Mouse (Mus musculus): ENCODE data around the gene Fbxw15. TPM values are rescaled to one million over a fixed set of nuclear protein-coding genes. Genes with fewer than 3 reads are reported as not detected.
"Not testable (repeated sequence)": the region's sequence is repeated elsewhere in the genome, so short reads cannot be mapped to it uniquely, and the experiment has no call there.

The Fbxw15 gene
- not detected in 2 replicates for polyA plus RNA-seq (2015; fragmentation: Nextera tagmentation; extraction: Ambion mirVana)

- H3K4me1 ChIP-seq; H3K9ac ChIP-seq; H3K36me3 ChIP-seq; H3K9me3 ChIP-seq; H3K27ac ChIP-seq (replicated peaks); H3K4me3 ChIP-seq; H3K4me2 ChIP-seq; ATAC-seq (ENCODE audit: extremely low read depth, insufficient number of reproducible peaks, low FRiP score, low TSS enrichment); H3K27me3 ChIP-seq (replicated peaks): not testable (repeated sequence)
- 77% methylated on average over 4 of the region's 4 CpGs for WGBS
These were observed at the start of gene Fbxw15 for GRCm38 (mm10) chr9:109568162-109568561. Fbxw15 (minus strand) TSS chr9:109568262.

DNA sequence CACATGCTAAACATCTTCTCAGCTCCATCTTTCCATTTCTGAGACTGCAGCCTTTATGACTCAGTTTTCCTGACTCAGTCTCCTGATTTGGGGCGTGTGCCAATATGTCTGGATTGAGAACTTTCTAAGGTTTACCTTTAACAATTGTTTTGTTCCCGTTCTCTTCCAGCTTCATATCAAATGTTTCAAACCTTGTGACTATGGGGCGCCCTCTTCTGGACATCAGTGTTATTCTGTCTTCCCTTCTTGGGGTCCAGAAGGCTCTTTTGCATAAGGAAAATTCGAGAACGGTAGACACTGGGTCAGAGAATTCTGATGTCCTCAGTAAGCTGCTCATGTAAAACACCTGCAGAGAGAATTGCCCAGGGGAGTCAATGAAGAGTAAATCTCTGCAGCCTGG lies 38.8 kb upstream of the Fbxw15 start:
- not testable (repeated sequence) for H3K4me2 ChIP-seq; H3K9ac ChIP-seq; H3K4me3 ChIP-seq; H3K9me3 ChIP-seq; ATAC-seq (ENCODE audit: extremely low read depth, insufficient number of reproducible peaks, low FRiP score, low TSS enrichment); H3K27me3 ChIP-seq (replicated peaks); H3K36me3 ChIP-seq; H3K27ac ChIP-seq (replicated peaks); H3K4me1 ChIP-seq
- WGBS = 40% methylated on average over 5 of the region's 5 CpGs

DNA sequence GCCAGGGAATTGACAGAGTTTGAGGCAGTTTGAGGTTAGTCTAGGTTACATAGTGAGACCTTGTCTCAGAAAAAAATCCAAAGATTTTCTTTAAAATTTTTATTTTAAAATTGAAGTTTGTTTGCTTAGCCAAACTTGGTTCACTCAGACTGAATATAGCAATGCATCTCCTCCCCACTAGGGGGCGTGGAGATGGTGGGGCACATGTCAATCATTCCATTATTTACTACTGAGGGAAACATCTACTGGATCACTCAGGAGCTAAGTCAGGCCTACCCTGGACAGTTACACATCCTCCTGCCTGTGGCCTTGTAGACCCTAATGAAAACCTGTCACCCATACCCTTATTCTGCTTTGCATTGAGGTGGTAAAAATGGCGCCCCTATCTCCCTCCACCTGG lies 34.1 kb upstream of the Fbxw15 start:
- not testable (repeated sequence) for H3K4me1 ChIP-seq; H3K9ac ChIP-seq; H3K36me3 ChIP-seq; H3K27me3 ChIP-seq (replicated peaks); H3K9me3 ChIP-seq; H3K4me2 ChIP-seq; ATAC-seq (ENCODE audit: extremely low read depth, insufficient number of reproducible peaks, low FRiP score, low TSS enrichment); H3K4me3 ChIP-seq; H3K27ac ChIP-seq (replicated peaks)
- WGBS = 45% methylated on average over 2 of the region's 2 CpGs

DNA sequence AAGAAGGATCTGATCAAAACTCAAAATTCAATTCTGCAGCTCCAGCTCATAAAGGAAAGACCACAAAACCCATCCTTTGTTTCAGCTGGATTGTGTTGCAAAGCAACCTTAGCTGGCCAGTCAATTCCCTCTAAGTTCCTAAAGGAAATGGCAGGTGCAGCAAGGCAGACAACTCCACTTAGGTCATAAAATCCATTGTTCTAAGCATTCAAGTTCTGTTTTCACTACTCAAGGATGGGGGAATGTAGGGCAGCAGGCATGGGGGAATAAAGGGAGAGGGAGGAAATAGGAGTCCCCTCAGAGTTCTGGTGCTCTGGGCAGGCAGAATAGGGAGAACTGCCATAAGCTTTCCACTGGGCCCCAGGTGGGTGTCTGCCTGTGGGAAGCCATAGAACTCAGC lies 29.2 kb upstream of the Fbxw15 start:
- no peaks in the 10 kb centered on the region for H3K27me3 ChIP-seq (replicated peaks)
- no peak overlapping the region for H3K9ac ChIP-seq
- ATAC-seq (ENCODE audit: extremely low read depth, insufficient number of reproducible peaks, low FRiP score, low TSS enrichment) = no peak
- H3K27ac ChIP-seq (replicated peaks) = no peak overlapping the region
- no peaks in the 10 kb centered on the region for H3K36me3 ChIP-seq
- H3K9me3 ChIP-seq = peaks cover 9% of the 10 kb centered on the region; the same call in 1 of the 2 replicates
- no peak overlapping the region for H3K4me3 ChIP-seq
- H3K4me2 ChIP-seq = no peak overlapping the region
- H3K4me1 ChIP-seq = no peaks in the 10 kb centered on the region

- Histone ChIP-seq H3K27ac (replicated peaks) (no peak overlapping the region), H3K4me2 (no peak overlapping the region), H3K4me3 (no peak overlapping the region), H3K36me3 (no peaks in the 10 kb centered on the region), H3K9me3 (peaks cover 9% of the 10 kb centered on the region; the same call in 1 of the 2 replicates), H3K4me1 (no peaks in the 10 kb centered on the region), H3K27me3 (replicated peaks) (no peaks in the 10 kb centered on the region), H3K9ac (no peak overlapping the region)
- WGBS = 63% methylated on average over 2 of the region's 2 CpGs
- ATAC-seq (ENCODE audit: extremely low read depth, insufficient number of reproducible peaks, low FRiP score, low TSS enrichment) = no peak
These were observed 26.8 kb upstream of the Fbxw15 start for GRCm38 (mm10) chr9:109594866-109595265.

DNA sequence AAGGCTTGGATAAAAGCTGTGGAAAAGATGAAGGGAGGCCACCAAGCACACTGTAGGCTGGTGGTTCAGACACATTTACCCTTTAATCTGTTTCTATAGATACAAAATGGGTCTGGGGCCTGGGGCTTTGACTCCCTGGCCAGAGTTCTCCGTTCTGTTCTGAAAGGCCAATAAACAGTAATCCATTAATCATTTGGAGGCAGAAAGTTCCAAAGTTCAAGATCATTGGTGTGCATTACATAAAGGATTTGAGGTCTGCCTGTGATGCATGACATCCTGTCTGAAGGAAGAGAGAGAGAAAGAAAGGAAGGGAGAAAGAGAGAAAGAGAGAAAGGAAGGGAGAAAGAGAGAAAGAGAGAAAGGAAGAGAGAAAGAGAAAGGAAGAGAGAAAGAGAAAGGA lies 2.5 kb downstream of the Fbxw15 start:
- no peaks in the 10 kb centered on the region for H3K9me3 ChIP-seq
- no peak overlapping the region for H3K4me2 ChIP-seq
- H3K27me3 ChIP-seq (replicated peaks) = no peaks in the 10 kb centered on the region
- no peaks in the 10 kb centered on the region for H3K36me3 ChIP-seq
- H3K4me3 ChIP-seq = no peak overlapping the region
- 56% methylated on average over 1 of the region's 1 CpGs for WGBS
- no peaks in the 10 kb centered on the region for H3K4me1 ChIP-seq
- ATAC-seq (ENCODE audit: extremely low read depth, insufficient number of reproducible peaks, low FRiP score, low TSS enrichment) = no peak
- H3K9ac ChIP-seq = no peak overlapping the region
- H3K27ac ChIP-seq (replicated peaks) = no peak overlapping the region

GRCm38 (mm10) chr9:109562106-109562505 lies 6.0 kb downstream of the Fbxw15 start:
- H3K4me1 ChIP-seq; H3K4me2 ChIP-seq; H3K36me3 ChIP-seq; H3K27me3 ChIP-seq (replicated peaks); H3K4me3 ChIP-seq; H3K9ac ChIP-seq; ATAC-seq (ENCODE audit: extremely low read depth, insufficient number of reproducible peaks, low FRiP score, low TSS enrichment); H3K9me3 ChIP-seq; H3K27ac ChIP-seq (replicated peaks): not testable (repeated sequence)

DNA sequence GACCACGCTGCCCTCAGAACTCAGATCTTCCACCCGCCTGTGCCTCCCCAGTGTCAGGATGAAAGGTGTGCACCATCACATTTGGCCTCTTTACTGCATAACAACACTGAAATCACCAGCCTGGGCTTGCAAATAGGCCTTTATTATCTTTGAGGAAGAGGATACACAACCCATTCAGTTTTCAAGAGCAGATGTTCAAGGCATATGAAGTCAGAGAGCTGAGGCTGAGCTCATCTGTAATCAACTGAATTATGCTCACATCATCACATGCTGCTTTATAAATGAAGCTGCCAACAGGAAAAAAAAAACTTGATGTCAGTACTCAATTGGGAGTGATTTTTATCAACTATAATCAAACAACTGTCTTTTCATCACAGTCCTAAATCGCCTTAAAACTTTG lies 15.6 kb downstream of the Fbxw15 start:
- Histone ChIP-seq H3K4me1 (no peaks in the 10 kb centered on the region), H3K9ac (no peak overlapping the region), H3K4me2 (no peak overlapping the region), H3K27me3 (replicated peaks) (no peaks in the 10 kb centered on the region), H3K27ac (replicated peaks) (no peak overlapping the region), H3K36me3 (no peaks in the 10 kb centered on the region), H3K4me3 (no peak overlapping the region), H3K9me3 (no peaks in the 10 kb centered on the region)
- 60% methylated on average over 3 of the region's 3 CpGs for WGBS
- ATAC-seq (ENCODE audit: extremely low read depth, insufficient number of reproducible peaks, low FRiP score, low TSS enrichment) = no peak

DNA sequence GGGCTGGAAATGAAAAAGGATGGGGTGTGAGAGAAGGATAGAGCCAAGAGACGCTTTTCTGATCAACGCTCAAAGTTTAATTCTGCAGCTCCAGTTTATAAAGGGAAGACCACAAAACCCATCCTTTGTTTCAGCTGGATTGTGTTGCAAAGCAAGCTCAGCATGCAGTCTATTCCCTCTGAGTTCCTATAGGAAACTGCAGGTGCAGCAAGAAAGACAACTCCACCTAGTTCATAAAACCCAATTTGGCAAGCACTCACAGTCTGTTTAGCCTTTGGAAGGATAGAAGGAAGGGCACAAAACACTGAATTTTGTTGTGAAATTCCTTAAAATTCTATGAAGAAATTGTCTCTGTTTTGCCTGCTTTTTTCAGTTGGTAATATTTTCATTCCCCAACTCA lies 18.4 kb downstream of the Fbxw15 start:
- H3K4me3 ChIP-seq; H3K36me3 ChIP-seq; H3K27me3 ChIP-seq (replicated peaks); H3K9me3 ChIP-seq; ATAC-seq (ENCODE audit: extremely low read depth, insufficient number of reproducible peaks, low FRiP score, low TSS enrichment); H3K4me2 ChIP-seq; H3K27ac ChIP-seq (replicated peaks); H3K9ac ChIP-seq; H3K4me1 ChIP-seq: not testable (repeated sequence)
- WGBS = 26% methylated on average over 2 of the region's 2 CpGs

DNA sequence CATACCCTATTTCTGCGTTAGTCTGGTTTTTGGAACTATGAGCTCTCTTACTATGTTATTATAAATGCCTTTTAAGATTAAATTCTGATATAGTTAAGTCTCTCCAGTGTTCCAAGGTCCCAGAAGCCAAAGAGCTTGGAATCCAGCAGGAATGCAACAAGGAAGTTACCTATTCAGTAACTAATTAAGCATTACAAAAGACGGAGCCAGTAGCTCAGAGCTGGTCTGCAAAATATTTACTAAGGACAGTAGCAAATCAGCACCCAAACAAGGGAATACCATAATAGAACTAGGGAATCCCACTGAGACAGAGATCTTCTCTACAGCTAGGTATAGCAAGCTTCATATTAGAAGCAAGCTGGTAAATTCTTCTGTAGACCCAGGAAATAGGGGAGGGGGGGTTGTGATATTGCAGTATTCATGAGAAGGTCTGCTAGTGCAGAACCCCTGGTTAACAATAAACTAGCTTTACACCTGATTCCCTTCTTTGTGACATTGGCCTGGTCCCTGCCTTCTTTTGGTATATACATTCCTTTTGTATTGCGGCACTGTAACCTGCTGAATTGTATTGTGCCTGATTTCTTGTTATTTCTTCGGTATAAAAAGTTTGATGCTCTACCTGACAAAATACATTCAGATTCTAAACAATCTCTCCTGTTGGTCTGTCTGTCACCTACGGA lies 44.5 kb downstream of the Fbxw15 start:
- H3K27me3 ChIP-seq (replicated peaks) = no peaks in the 10 kb centered on the region
- no peak overlapping the region for H3K9ac ChIP-seq
- H3K27ac ChIP-seq (replicated peaks) = no peak overlapping the region
- WGBS = 78% methylated on average over 5 of the region's 5 CpGs
- no peaks in the 10 kb centered on the region for H3K36me3 ChIP-seq
- ATAC-seq (ENCODE audit: extremely low read depth, insufficient number of reproducible peaks, low FRiP score, low TSS enrichment) = no peak
- no peak overlapping the region for H3K4me3 ChIP-seq
- H3K4me1 ChIP-seq = no peaks in the 10 kb centered on the region
- H3K4me2 ChIP-seq = no peak overlapping the region
- no peaks in the 10 kb centered on the region for H3K9me3 ChIP-seq

Measured in heart, embryonic 13.5 days (tissue).